Mouse (Mus musculus) kidney, adult 9 months (tissue): Measurements from ENCODE around the gene Gm10197.
"Not testable (repeated sequence)": the region's sequence is repeated elsewhere in the genome, so short reads cannot be mapped to it uniquely, and the experiment has no call there.

ENCODE experiments used
- DNase-seq: peaks from one replicate; pipeline ENCODE4 v3.0.0; 2022

Gene Gm10197

DNA sequence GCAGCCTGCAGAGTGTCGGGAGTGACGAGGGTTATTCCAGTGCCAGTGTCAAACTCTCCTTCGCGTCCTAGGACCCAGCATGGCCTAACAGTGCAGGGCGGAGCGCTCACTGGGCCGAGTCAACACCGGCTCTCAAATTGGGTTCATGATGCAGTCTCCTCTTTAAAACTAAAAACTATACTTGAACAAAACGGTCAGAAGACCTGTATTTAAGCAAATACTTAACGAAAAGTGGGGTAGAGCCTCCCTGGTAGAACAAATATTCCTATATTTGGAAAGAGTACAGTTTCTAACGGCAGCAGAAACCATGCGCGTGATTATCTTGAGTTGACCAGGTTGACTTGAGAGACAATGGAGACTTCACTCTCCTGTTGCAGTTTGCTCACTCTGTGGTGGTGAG lies at the start of gene Gm10197:
Gene Gm10197, minus strand, starts transcription at position 101 of the 400 bp plus-strand sequence.
- DNase-seq: no peak

DNA sequence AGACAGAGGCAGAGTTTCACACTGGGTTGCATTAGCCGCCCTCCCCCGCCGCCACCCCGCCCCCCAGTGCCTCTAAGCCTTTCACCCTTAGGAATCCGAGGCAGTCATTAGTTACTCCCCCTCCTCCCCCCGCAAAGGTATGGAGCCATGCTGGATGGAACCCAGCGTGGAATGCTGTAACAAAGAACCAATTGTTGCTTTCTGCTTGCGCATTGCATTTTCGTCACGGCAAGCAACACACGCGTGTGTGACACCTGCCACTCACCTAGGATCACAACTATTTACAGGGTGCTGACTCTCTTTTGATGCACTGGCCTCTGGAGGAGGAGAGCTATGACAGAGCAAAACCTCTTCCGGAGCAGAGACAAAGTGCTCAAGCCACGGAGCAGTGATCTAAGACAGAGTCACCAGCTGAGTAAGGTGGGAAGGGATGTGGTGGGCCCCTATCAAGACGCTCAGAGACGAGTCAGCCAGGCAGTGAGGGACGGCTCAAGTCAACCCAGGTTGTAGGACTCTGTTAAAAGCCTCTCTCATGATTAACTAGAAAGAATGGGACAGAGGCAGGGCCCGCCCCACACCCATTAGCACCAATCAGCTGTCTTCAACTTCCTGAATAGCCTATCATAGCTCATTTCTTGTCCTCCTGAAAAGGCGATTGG lies 49.5 kb upstream of the Gm10197 start:
- peak; percentile 90 for DNase-seq

DNA sequence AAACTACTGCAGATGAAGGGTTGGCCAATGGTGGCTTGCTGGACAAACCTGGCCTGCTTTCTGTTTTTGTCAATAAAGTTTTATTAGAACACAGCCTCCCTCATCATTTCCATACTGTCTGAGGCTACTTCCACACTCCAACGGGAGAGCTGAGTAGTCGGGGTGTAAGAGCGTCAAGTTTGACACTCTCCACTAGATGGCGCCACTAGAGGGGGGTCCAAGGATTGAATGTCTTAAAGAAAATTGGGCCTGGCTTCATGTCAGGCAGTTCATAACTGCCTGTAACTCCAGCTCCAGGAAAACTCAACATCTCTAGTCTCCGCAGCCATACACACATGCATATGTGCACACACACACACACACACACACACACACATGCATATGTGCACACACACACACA lies 48.3 kb upstream of the Gm10197 start:
- peak; percentile 54 for DNase-seq

GRCm38 (mm10) chr19:53415198-53415597 lies 43.6 kb upstream of the Gm10197 start:
- DNase-seq: no peak

DNA sequence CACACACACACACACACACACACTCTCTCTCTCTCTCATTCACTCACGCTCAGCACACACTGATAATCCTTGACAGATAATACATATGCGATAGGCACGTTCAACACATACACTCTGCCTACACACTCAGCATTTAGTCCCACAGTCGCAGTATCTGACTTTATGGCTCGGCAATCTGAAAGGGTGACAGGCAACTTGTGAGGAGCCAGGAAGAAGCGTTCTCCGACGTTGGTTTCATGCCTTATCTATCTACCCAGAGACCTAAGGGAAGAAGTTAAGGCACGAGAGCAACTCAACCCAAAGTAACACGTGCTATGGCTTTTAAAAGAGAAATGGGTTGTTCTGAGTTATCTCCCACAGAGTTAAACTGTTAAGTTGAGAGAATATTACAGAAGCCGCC lies 43.1 kb upstream of the Gm10197 start:
- DNase-seq: no peak

GRCm38 (mm10) chr19:53413617-53414380 lies 42.2 kb upstream of the Gm10197 start:
- DNase-seq: peak; percentile 35

DNA sequence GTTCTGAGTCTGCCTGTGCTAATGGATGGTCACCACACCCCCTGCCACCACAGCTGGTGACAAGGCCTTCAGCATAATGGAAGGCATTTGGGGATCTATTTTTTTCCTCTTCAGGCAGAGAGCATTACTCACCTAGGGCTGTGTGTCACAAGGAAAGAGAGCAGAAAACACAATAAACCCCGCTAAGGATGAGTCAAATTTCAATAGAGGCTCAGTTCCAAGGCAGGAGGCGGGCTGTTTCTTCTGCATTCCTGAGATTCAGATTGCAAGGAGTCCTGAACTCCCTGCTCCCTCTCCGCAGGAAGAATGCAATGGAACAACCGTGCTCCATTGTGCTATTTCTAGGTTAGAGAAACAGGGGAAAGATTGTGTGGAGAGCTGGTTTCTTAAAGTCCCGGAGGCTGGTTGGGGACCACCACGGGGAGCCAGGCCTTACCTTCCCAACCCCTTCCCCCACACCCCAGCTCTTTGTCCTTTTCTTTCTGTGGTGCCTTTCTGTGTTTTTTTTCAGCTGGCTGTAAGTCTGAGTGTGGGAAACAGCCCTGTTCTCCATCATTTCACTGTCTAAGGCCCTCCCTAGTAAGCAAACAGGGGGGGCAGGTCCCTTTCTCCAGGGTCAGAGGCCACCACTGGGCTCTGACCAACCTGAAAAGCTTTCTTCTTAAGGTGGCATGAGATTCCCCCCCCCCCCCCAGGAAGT lies 40.7 kb upstream of the Gm10197 start:
- DNase-seq: no peak

DNA sequence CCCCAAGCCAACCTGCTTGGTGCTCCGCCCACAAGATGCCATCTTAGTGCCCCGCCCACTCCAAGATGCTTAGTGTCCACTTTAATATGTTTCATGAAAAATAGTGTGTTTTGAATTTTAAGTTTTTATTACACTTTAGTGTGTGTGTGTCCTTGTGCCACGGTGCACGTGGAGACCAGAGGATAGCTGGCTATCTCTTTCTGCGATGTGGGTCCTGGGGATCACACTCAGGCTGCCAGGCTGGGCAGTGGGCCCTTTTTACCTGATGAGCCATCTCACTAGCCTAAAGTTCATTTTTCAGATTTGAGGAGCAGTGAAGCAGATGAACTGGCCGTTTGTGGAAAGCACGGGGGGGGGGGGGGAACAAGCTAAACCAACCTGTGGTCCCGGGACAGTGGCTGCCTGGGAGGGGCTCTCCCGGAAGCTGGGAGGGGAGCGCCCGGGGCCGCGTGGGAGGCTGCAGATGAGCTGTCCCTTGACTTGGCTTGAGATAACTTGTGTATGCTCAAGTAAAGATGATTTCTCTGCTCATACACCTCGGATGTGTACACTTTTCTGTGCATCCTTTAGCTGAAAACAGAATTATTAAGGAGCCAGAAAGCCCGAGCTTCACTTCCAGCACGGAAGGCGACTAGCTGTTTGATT lies 38.2 kb upstream of the Gm10197 start:
- no peak for DNase-seq

DNA sequence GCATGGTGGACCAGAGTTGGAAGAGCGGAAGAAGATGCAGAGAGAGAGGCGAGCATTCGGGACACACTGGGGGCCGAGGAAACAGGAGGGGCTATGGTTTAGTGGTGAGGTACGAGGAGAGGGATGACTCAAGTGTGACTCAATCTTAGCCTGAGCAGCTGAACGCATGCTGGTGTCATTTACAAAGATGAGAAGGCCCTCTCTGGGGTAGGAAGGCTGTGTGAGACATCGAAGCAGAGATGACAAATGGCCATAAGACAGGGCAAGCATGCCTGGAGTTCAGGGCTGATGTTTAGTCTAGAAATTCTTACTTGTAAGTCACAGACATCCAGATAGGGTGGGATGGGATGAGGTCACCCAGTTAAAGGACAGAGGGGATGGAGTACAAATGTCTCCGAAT lies 36.8 kb upstream of the Gm10197 start:
- DNase-seq: no peak

GRCm38 (mm10) chr19:53407350-53407749 lies 35.8 kb upstream of the Gm10197 start:
- no peak for DNase-seq

- DNase-seq: no peak
These were observed 34.2 kb upstream of the Gm10197 start for GRCm38 (mm10) chr19:53405810-53406209.

- DNase-seq: no peak
These were observed 33.3 kb upstream of the Gm10197 start for GRCm38 (mm10) chr19:53404837-53405356.

- no peak for DNase-seq
These were observed 32.8 kb upstream of the Gm10197 start for GRCm38 (mm10) chr19:53404219-53404836.

- no peak for DNase-seq
These were observed 31.3 kb upstream of the Gm10197 start for GRCm38 (mm10) chr19:53402741-53403432.

DNA sequence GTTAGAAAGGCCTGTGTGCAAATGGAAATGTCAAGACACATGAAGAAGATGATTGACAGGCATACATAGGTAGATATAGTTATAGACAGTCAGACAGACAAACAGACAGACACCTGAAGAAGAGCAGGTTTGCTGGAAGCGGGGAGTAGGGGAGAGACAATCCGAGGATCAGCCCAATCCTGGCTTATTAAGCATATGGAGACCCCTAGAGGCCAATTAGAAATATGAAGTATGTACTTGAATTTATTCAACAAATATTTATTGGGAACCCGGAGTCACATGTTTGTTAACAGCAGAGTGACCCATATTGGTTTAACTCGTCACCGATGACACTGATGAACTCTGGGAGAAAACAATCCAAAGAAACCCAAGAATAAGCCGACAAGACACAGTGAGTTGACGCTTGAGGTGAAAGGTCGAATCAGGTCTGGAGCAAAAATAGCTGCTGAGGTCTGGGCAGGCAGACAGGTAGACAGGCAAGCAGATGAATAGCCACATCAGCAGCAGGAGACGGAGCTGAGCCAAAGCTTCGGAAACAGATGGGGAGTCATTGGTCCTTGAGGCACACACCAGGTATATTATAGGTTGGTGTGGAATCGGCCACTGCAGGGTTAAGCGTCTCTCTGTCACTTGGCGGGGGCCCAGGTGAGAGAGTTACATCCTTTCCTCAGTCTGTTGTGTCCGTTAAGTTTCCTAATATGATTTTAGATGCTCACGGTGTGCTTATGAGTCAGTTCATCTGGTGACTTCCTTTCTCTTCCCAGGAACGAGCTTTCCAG lies 29.0 kb upstream of the Gm10197 start:
- DNase-seq: no peak

DNA sequence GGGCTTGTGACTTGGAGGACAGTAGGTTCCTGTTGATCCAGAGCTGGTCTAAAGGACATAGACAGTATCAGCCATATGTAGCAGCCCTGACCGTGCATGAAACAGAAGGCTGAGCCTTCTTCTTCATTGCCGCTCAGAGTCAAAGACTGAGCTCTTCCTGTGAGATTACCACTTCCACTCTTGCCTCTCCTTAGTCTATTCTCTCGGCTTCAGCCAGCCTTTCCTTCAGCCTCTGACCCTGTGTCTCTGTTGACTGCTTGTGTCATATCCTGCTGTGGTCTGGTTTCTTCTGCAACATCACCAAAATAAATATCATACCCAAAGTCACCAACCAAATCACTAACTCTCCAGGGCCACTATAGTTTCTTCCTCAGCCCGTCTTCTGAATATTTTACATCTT lies 27.6 kb upstream of the Gm10197 start:
- no peak for DNase-seq

DNA sequence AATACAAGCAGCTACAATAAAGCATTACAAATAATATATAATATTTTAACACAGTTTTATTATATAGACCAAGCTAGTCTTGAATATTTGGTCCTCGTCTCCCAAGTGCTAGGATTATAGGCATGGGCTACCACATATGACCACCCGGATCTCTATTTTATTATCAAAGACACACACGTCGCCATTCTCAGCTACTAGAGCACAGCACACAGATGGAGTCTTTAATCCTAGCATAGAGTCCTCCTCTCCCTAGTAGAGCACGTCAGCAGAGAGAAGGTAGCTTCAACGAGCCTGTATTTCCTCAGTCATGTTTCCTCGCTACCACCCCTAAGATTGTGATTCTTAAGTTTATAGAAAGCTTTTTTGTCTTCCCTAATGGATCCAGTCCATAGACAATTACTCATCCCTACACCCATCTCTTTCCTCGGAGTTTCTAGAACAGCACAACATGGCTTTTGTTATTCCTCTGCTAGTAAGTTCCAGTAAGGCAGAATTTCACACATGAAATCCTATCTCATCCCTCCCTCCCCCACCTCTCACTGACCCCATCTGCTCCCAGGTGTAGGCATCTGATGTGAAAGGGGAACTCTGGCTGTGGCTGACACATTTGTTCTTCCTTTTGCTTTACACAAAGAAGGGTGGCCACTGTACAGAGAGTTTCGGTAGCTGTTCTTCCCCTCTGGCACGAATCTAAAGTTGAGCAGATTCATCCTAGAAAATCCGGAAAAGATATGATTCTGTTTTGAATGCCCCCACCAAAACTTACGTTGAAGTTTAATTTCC lies 26.1 kb upstream of the Gm10197 start:
- DNase-seq: no peak

DNA sequence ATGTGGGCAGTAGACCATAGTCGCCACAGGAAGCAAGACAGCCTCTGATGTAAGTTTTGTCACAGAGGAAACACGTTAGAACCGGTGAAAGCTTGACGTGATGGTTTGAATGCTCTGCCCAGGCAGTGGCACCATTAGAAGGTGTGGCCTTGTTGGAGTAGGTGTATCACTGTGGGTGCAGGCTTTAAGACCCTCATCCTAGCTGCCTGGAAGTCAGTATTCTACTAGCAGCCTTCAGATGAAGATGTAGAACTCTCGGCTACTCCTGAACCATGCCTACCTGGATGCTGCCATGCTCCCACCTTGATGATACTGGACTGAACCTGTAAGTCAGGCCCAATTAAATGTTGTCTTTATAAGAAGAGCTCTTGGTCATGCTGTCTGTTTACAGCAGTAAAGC lies 24.2 kb upstream of the Gm10197 start:
- not testable (repeated sequence) for DNase-seq

GRCm38 (mm10) chr19:53394956-53395355 lies 23.4 kb upstream of the Gm10197 start:
- not testable (repeated sequence) for DNase-seq

GRCm38 (mm10) chr19:53394552-53394951 lies 23.0 kb upstream of the Gm10197 start:
- peak; percentile 82 for DNase-seq
